ENCODE assay signal across 9 mouse cellular contexts in the genomic region with DNA sequence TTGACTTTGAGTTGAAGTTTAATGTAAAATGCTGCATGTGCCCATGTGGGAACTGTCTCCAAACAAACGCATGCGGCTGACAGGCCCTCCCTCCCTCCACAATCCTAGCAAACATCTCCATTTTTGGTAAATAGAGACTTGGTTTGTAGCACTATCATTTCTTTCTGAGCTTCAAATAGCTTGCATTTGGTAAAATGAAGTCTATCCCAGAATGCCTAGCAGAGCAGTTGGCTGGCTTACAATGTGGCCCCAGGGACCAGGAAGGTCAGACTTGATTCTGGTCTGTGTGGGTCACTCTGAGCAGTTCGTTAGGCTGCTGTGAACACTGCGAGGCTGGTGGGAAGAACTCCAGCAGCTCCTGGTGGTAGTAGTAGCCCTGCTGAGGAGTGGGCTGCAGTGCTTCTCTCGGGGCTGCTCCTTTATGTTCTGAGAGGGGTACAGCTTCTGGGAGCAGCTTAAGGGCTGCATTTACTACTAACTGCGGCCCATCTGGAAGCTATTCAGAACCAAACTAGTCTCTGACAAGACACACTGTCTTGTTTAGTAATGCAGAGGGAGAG.
DNase-seq lines count a peak whose midpoint lies in the region; ATAC-seq and TF ChIP-seq lines count a peak whose summit lies in the region.
"Had no signal": no experiment of that assay in that cellular context is flagged by ENCODE, and none has a peak within 500 bp of the region (broad histone marks: within the 10 kb centered on the region; RNA-seq: fewer than 3 reads in every experiment).

No protein-coding gene starts in this region.

- 0 out of 2 replicates have a peak, but pooled peaks have one; percentile 1 for TF ChIP-seq CTCF in liver, adult 2 months (IDR thresholded peaks at IDR 0.05; ENCODE audit: low read depth, low read length)
- TF ChIP-seq CTCF in liver, postnatal 0 days (IDR thresholded peaks at IDR 0.05; ENCODE audit: low read depth) = no peak

- no peak overlapping the region for H3K4me3 ChIP-seq in liver, adult 2 months (ENCODE audit: insufficient read depth, low read depth, low read length)
- H3K4me3 ChIP-seq in liver, postnatal 0 days (ENCODE audit: low read depth, low read length) = no peak overlapping the region
- H3K4me3 ChIP-seq in embryonic facial prominence, embryonic 13.5 days = no peak overlapping the region
- no peak overlapping the region for H3K4me3 ChIP-seq in neural tube, embryonic 15.5 days (replicated peaks)

- no peak for TF ChIP-seq EP300 in liver, postnatal 0 days (IDR thresholded peaks at IDR 0.05; ENCODE audit: low read depth)

- no peaks in the 10 kb centered on the region for H3K9me3 ChIP-seq in liver, postnatal 0 days (ENCODE audit: low read length)
- no peaks in the 10 kb centered on the region for H3K9me3 ChIP-seq in embryonic facial prominence, embryonic 13.5 days
- no peaks in the 10 kb centered on the region for H3K9me3 ChIP-seq in neural tube, embryonic 15.5 days (replicated peaks)
- H3K9me3 ChIP-seq: G1E had no signal

- no peaks in the 10 kb centered on the region for H3K27me3 ChIP-seq in liver, adult 2 months (ENCODE audit: control insufficient read depth, insufficient read depth, low read length)
- H3K27me3 ChIP-seq in liver, postnatal 0 days (ENCODE audit: insufficient read depth, low read length) = no peaks in the 10 kb centered on the region
- H3K27me3 ChIP-seq in embryonic facial prominence, embryonic 13.5 days = no peaks in the 10 kb centered on the region
- H3K27me3 ChIP-seq in neural tube, embryonic 15.5 days (replicated peaks) = no peaks in the 10 kb centered on the region

- no peak for ATAC-seq in liver, postnatal 0 days
- no peak for ATAC-seq in embryonic facial prominence, embryonic 13.5 days (ENCODE audit: insufficient number of reproducible peaks, insufficient read depth, low FRiP score, low TSS enrichment, low read depth)
- ATAC-seq in neural tube, embryonic 15.5 days (ENCODE audit: low FRiP score) = no peak
- no peak for ATAC-seq in megakaryocyte-erythroid progenitor cell, adult 5-6 weeks (replicated peaks; ENCODE audit: low FRiP score, low TSS enrichment, poor library complexity, severe bottlenecking)

- no peak for DNase-seq in liver, adult 2 months (ENCODE audit: extremely low read depth, low read depth, low spot score)
- no peak for DNase-seq in liver, postnatal 0 days
- peak; percentile 64 for DNase-seq in kidney, adult 18-20 months
- no peak for DNase-seq in thymus, postnatal 14 days
- no peak for DNase-seq in right cerebral cortex, postnatal 14 days

- WGBS in liver, adult 2 months = 68% methylated on average over 6 of the region's 6 CpGs
- WGBS in liver, postnatal 0 days (ENCODE audit: insufficient replicate concordance) = 61% methylated on average over 6 of the region's 6 CpGs
- 25% methylated on average over 6 of the region's 6 CpGs for WGBS in embryonic facial prominence, embryonic 13.5 days
- WGBS in neural tube, embryonic 15.5 days = 36% methylated on average over 6 of the region's 6 CpGs

- peak overlapping the region; percentile 38; the same call in 1 of the 2 replicates for H3K27ac ChIP-seq in liver, adult 2 months (replicated peaks; ENCODE audit: insufficient read depth, low read depth, low read length)
- no peak overlapping the region for H3K27ac ChIP-seq in liver, postnatal 0 days (ENCODE audit: low read depth)
- H3K27ac ChIP-seq in embryonic facial prominence, embryonic 13.5 days = peak overlapping the region; percentile 91
- H3K27ac ChIP-seq in neural tube, embryonic 15.5 days (replicated peaks) = peak overlapping the region; percentile 54

- H3K9ac ChIP-seq in liver, adult 2 months (ENCODE audit: low read depth, low read length) = no peak overlapping the region
- no peak overlapping the region for H3K9ac ChIP-seq in liver, postnatal 0 days (replicated peaks)
- H3K9ac ChIP-seq in embryonic facial prominence, embryonic 13.5 days = no peak overlapping the region
- H3K9ac ChIP-seq in neural tube, embryonic 15.5 days (replicated peaks) = no peak overlapping the region

- H3K4me2 ChIP-seq in liver, postnatal 0 days (ENCODE audit: low read depth, low read length) = no peak overlapping the region
- no peak overlapping the region for H3K4me2 ChIP-seq in embryonic facial prominence, embryonic 13.5 days
- H3K4me2 ChIP-seq in neural tube, embryonic 15.5 days = no peak overlapping the region

- peaks cover 9% of the 10 kb centered on the region; the same call in 1 of the 2 replicates for H3K4me1 ChIP-seq in liver, adult 2 months (ENCODE audit: control insufficient read depth, insufficient read depth, low read length)
- H3K4me1 ChIP-seq in liver, postnatal 0 days (ENCODE audit: insufficient read depth) = peaks cover 13% of the 10 kb centered on the region
- peaks cover 51% of the 10 kb centered on the region for H3K4me1 ChIP-seq in embryonic facial prominence, embryonic 13.5 days
- H3K4me1 ChIP-seq in neural tube, embryonic 15.5 days = peaks cover 11% of the 10 kb centered on the region

- peaks cover 4% of the 10 kb centered on the region for H3K36me3 ChIP-seq in liver, adult 2 months (ENCODE audit: control insufficient read depth, insufficient read depth, low read length)
- no peaks in the 10 kb centered on the region; the same call in 1 of the 2 replicates for H3K36me3 ChIP-seq in liver, postnatal 0 days (replicated peaks; ENCODE audit: insufficient read depth, low read length)
- H3K36me3 ChIP-seq in embryonic facial prominence, embryonic 13.5 days = peaks cover 23% of the 10 kb centered on the region
- H3K36me3 ChIP-seq in neural tube, embryonic 15.5 days = peaks cover 22% of the 10 kb centered on the region

- no peaks in the 10 kb centered on the region for H3K79me2 ChIP-seq in liver, adult 2 months (ENCODE audit: control insufficient read depth, insufficient read depth, low read length)

- TF ChIP-seq POLR2A in liver, adult 2 months (IDR thresholded peaks at IDR 0.05; ENCODE audit: extremely low read depth, insufficient read depth, low read length) = no peak
